Mouse (Mus musculus): ENCODE measurements around the gene Rwdd3. TPM values are rescaled to one million over a fixed set of nuclear protein-coding genes. Genes with fewer than 3 reads are reported as not detected.
A peak's percentile ranks its signal among the peaks of the same experiment; 100 is the strongest.

Rwdd3 gene
- polyA plus RNA-seq, 1 experiment: 3.3 TPM

GRCm38 (mm10) chr3:121176011-121176410, 4.5 kb upstream of the Rwdd3 start:
- TF ChIP-seq POLR2A (IDR thresholded peaks at IDR 0.05; ENCODE audit: insufficient read length, low read depth): no peak
- no peak for TF ChIP-seq TCF12 (IDR thresholded peaks at IDR 0.05; ENCODE audit: insufficient read depth, poor library complexity, severe bottlenecking)
- TF ChIP-seq E2F4 (IDR thresholded peaks at IDR 0.05; ENCODE audit: insufficient read depth): no peak
- TF ChIP-seq SRF (IDR thresholded peaks at IDR 0.05; ENCODE audit: control insufficient read depth, insufficient read length, low read depth): no peak
- no peak for TF ChIP-seq POLR2AphosphoS2 (IDR thresholded peaks at IDR 0.05; ENCODE audit: insufficient read length, low read depth)
- no peak for TF ChIP-seq REST (IDR thresholded peaks at IDR 0.05; ENCODE audit: insufficient read depth, insufficient read length)
- no peak for TF ChIP-seq MYOG (IDR thresholded peaks at IDR 0.05; ENCODE audit: control insufficient read depth in 1 of 3, insufficient read depth in 1 of 3, insufficient read length in 2 of 3, low read depth in 2 of 3)
- no peak for TF ChIP-seq TCF3 (IDR thresholded peaks at IDR 0.05; ENCODE audit: insufficient read length, low read depth)
- no peak for TF ChIP-seq MAX (IDR thresholded peaks at IDR 0.05; ENCODE audit: low read depth)
- TF ChIP-seq MYOD1 (IDR thresholded peaks at IDR 0.05; ENCODE audit: control insufficient read depth in 1 of 3, insufficient read length in 2 of 3, low read depth in 2 of 3): no peak
- TF ChIP-seq CEBPB (IDR thresholded peaks at IDR 0.05; ENCODE audit: insufficient read depth, poor library complexity, severe bottlenecking): no peak
- no peak for TF ChIP-seq USF1 (IDR thresholded peaks at IDR 0.05; ENCODE audit: low read depth)
- no peaks in the 10 kb centered on the region for H3K36me3 ChIP-seq (ENCODE audit: control insufficient read depth, insufficient read depth)

GRCm38 (mm10) chr3:121174248-121174945, 2.9 kb upstream of the Rwdd3 start:
- Histone ChIP-seq H3K4me3 (no peak overlapping the region), H3K27me3 (ENCODE audit: control insufficient read depth, insufficient read depth, insufficient read length) (no peaks in the 10 kb centered on the region), H3K4me2 (ENCODE audit: low read depth) (no peak overlapping the region), H3ac (ENCODE audit: control insufficient read depth, insufficient read length) (no peak overlapping the region), H3K36me3 (ENCODE audit: control insufficient read depth, insufficient read depth) (no peaks in the 10 kb centered on the region), H3K79me2 (ENCODE audit: control insufficient read depth, insufficient read depth) (no peaks in the 10 kb centered on the region)
- TF ChIP-seq TCF12 (IDR thresholded peaks at IDR 0.05; ENCODE audit: insufficient read depth, poor library complexity, severe bottlenecking) (no peak), MAX (IDR thresholded peaks at IDR 0.05; ENCODE audit: low read depth) (no peak), CEBPB (IDR thresholded peaks at IDR 0.05; ENCODE audit: insufficient read depth, poor library complexity, severe bottlenecking) (no peak), MYOD1 (IDR thresholded peaks at IDR 0.05; ENCODE audit: control insufficient read depth in 1 of 3, insufficient read length in 2 of 3, low read depth in 2 of 3) (no peak), POLR2AphosphoS2 (IDR thresholded peaks at IDR 0.05; ENCODE audit: insufficient read length, low read depth) (no peak), E2F4 (IDR thresholded peaks at IDR 0.05; ENCODE audit: insufficient read depth) (no peak), TCF3 (IDR thresholded peaks at IDR 0.05; ENCODE audit: insufficient read length, low read depth) (no peak), POLR2A (IDR thresholded peaks at IDR 0.05; ENCODE audit: insufficient read length, low read depth) (no peak), SRF (IDR thresholded peaks at IDR 0.05; ENCODE audit: control insufficient read depth, insufficient read length, low read depth) (no peak), USF1 (IDR thresholded peaks at IDR 0.05; ENCODE audit: low read depth) (no peak), REST (IDR thresholded peaks at IDR 0.05; ENCODE audit: insufficient read depth, insufficient read length) (no peak)

More at GRCm38 (mm10) chr3:121176011-121176410, 4.5 kb upstream of the Rwdd3 start:
- H3K4me3 ChIP-seq: no peak overlapping the region
- no peaks in the 10 kb centered on the region for H3K27me3 ChIP-seq (ENCODE audit: control insufficient read depth, insufficient read depth, insufficient read length)
- no peak overlapping the region for H3ac ChIP-seq (ENCODE audit: control insufficient read depth, insufficient read length)
- no peak overlapping the region for H3K4me2 ChIP-seq (ENCODE audit: low read depth)
- no peaks in the 10 kb centered on the region for H3K79me2 ChIP-seq (ENCODE audit: control insufficient read depth, insufficient read depth)

GRCm38 (mm10) chr3:121172718-121173117, 1.2 kb upstream of the Rwdd3 start:
- Histone ChIP-seq H3K36me3 (ENCODE audit: control insufficient read depth, insufficient read depth) (no peaks in the 10 kb centered on the region), H3K4me2 (ENCODE audit: low read depth) (no peak overlapping the region), H3K27me3 (ENCODE audit: control insufficient read depth, insufficient read depth, insufficient read length) (no peaks in the 10 kb centered on the region), H3ac (ENCODE audit: control insufficient read depth, insufficient read length) (no peak overlapping the region), H3K79me2 (ENCODE audit: control insufficient read depth, insufficient read depth) (no peaks in the 10 kb centered on the region), H3K4me3 (no peak overlapping the region)
- TF ChIP-seq CEBPB (IDR thresholded peaks at IDR 0.05; ENCODE audit: insufficient read depth, poor library complexity, severe bottlenecking) (no peak), TCF12 (IDR thresholded peaks at IDR 0.05; ENCODE audit: insufficient read depth, poor library complexity, severe bottlenecking) (no peak), MAX (IDR thresholded peaks at IDR 0.05; ENCODE audit: low read depth) (no peak), E2F4 (IDR thresholded peaks at IDR 0.05; ENCODE audit: insufficient read depth) (no peak), TCF3 (IDR thresholded peaks at IDR 0.05; ENCODE audit: insufficient read length, low read depth) (no peak)

- Histone ChIP-seq H3K4me3 (peak overlapping the region; percentile 61), H3K79me2 (ENCODE audit: control insufficient read depth, insufficient read depth) (no peaks in the 10 kb centered on the region), H3K27me3 (ENCODE audit: control insufficient read depth, insufficient read depth, insufficient read length) (no peaks in the 10 kb centered on the region), H3K36me3 (ENCODE audit: control insufficient read depth, insufficient read depth) (no peaks in the 10 kb centered on the region), H3K4me2 (ENCODE audit: low read depth) (peak overlapping the region; percentile 77), H3ac (ENCODE audit: control insufficient read depth, insufficient read length) (peak overlapping the region; percentile 18)
- TF ChIP-seq TCF12 (IDR thresholded peaks at IDR 0.05; ENCODE audit: insufficient read depth, poor library complexity, severe bottlenecking) (no peak), USF1 (IDR thresholded peaks at IDR 0.05; ENCODE audit: low read depth) (no peak), MAX (IDR thresholded peaks at IDR 0.05; ENCODE audit: low read depth) (no peak), MYOD1 (IDR thresholded peaks at IDR 0.05; ENCODE audit: control insufficient read depth in 1 of 3, insufficient read length in 2 of 3, low read depth in 2 of 3) (no peak), SRF (IDR thresholded peaks at IDR 0.05; ENCODE audit: control insufficient read depth, insufficient read length, low read depth) (no peak), POLR2A (IDR thresholded peaks at IDR 0.05; ENCODE audit: insufficient read length, low read depth) (no peak), POLR2AphosphoS2 (IDR thresholded peaks at IDR 0.05; ENCODE audit: insufficient read length, low read depth) (no peak), CEBPB (IDR thresholded peaks at IDR 0.05; ENCODE audit: insufficient read depth, poor library complexity, severe bottlenecking) (no peak), REST (IDR thresholded peaks at IDR 0.05; ENCODE audit: insufficient read depth, insufficient read length) (no peak), MYOG (IDR thresholded peaks at IDR 0.05; ENCODE audit: control insufficient read depth in 1 of 3, insufficient read depth in 1 of 3, insufficient read length in 2 of 3, low read depth in 2 of 3) (no peak), E2F4 (IDR thresholded peaks at IDR 0.05; ENCODE audit: insufficient read depth) (no peak), TCF3 (IDR thresholded peaks at IDR 0.05; ENCODE audit: insufficient read length, low read depth) (no peak)
These were observed 374 bp upstream of the Rwdd3 start for GRCm38 (mm10) chr3:121171872-121172265.
